Mouse (Mus musculus): ENCODE measurements around the gene Gm45521. TPM values are rescaled to one million over a fixed set of nuclear protein-coding genes. Genes with fewer than 3 reads are reported as not detected.
A peak's percentile ranks its signal among the peaks of the same experiment; 100 is the strongest.

The Gm45521 gene
- total and polyA plus RNA-seq, 2 experiments from 2014 or later: 0.23 TPM; not detected in 1

DNA sequence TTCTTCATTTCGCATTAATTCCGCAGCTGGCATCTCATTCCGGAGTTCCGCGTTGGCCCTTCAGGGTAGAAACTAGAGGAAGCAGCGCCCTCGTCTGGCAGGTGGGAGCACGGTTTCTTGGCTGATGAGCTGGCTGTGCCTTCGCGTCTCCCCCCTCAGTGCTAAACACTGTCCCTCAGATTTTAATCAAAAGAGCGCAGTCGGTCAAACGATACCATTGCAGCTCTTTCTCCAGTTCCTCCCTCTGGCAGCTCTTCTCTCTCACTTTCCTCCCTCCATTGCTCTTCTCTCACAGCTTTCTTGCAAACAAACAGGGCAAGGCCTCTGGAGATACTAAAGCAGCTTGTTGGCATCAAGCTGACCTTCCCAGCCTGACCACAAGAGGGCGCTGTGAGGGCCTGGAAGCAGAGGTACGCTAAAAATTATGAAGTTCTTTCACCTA is 40.2 kb downstream of the Gm45521 start:
- no peak overlapping the region for H3K27ac ChIP-seq
- H3K27me3 ChIP-seq (ENCODE audit: insufficient read depth, low read length): peaks cover 8% of the 10 kb centered on the region; the same call in 1 of the 2 replicates
- ATAC-seq (peak; percentile 84), DNase-seq (ENCODE audit: low spot score) (peak; percentile 95)
- 0 out of 2 replicates have a peak overlapping the region, but pooled peaks have one; percentile 6 for H3K9ac ChIP-seq (replicated peaks; ENCODE audit: low read length)
- 0 out of 2 replicates have a peak overlapping the region, but pooled peaks have one; percentile 10 for H3K4me3 ChIP-seq (ENCODE audit: low read length)
- H3K36me3 ChIP-seq (ENCODE audit: insufficient read depth, low read length): no peaks in the 10 kb centered on the region
- 0 out of 2 replicates have a peak, but pooled peaks cover 3% of the 10 kb centered on the region for H3K4me1 ChIP-seq (ENCODE audit: insufficient read depth, low read length)
- WGBS: 3% methylated on average over 15 of the region's 15 CpGs
- no peaks in the 10 kb centered on the region for H3K9me3 ChIP-seq (ENCODE audit: low read length)
- peak overlapping the region; percentile 48 for H3K4me2 ChIP-seq (ENCODE audit: low read depth, low read length)
- peak; percentile 86 for TF ChIP-seq CTCF (IDR thresholded peaks at IDR 0.05; ENCODE audit: low read depth)

GRCm38 (mm10) chr14:7999030-7999429 is 41.9 kb downstream of the Gm45521 start:
- Histone ChIP-seq H3K4me3 (ENCODE audit: low read length) (no peak overlapping the region), H3K36me3 (ENCODE audit: insufficient read depth, low read length) (no peaks in the 10 kb centered on the region), H3K27ac (no peak overlapping the region), H3K9ac (replicated peaks; ENCODE audit: low read length) (no peak overlapping the region), H3K4me1 (ENCODE audit: insufficient read depth, low read length) (0 out of 2 replicates have a peak, but pooled peaks cover 3% of the 10 kb centered on the region), H3K9me3 (ENCODE audit: low read length) (no peaks in the 10 kb centered on the region), H3K4me2 (ENCODE audit: low read depth, low read length) (no peak overlapping the region), H3K27me3 (ENCODE audit: insufficient read depth, low read length) (peaks cover 8% of the 10 kb centered on the region; the same call in 1 of the 2 replicates)
- WGBS: 84% methylated on average over 3 of the region's 3 CpGs
- ATAC-seq (no peak), DNase-seq (ENCODE audit: low spot score) (no peak)
- TF ChIP-seq CTCF (IDR thresholded peaks at IDR 0.05; ENCODE audit: low read depth): no peak

DNA sequence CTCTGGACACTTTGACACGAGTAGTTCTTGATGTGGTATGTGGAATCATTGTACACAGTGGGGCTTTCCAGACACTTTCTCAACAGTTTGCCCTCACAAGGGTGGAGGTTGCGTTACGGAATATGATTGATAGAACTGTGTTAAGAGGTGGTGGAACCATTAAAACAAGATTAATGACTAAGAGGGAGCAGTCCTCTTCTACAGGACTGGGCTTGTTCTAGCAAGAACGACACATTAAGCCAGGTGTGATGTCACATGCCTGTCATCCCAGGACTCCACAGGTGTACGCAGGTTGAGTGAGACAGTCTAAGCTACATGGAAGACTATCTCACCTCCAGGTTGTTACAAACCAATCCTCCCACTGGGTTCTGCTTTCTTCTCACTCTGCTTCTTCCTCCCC is 42.3 kb downstream of the Gm45521 start:
- Histone ChIP-seq H3K36me3 (ENCODE audit: insufficient read depth, low read length) (no peaks in the 10 kb centered on the region), H3K4me1 (ENCODE audit: insufficient read depth, low read length) (0 out of 2 replicates have a peak, but pooled peaks cover 5% of the 10 kb centered on the region), H3K27ac (no peak overlapping the region), H3K27me3 (ENCODE audit: insufficient read depth, low read length) (peaks cover 8% of the 10 kb centered on the region; the same call in 1 of the 2 replicates), H3K4me2 (ENCODE audit: low read depth, low read length) (no peak overlapping the region), H3K4me3 (ENCODE audit: low read length) (no peak overlapping the region), H3K9me3 (ENCODE audit: low read length) (no peaks in the 10 kb centered on the region), H3K9ac (replicated peaks; ENCODE audit: low read length) (no peak overlapping the region)
- WGBS: 82% methylated on average over 5 of the region's 5 CpGs
- ATAC-seq (no peak), DNase-seq (ENCODE audit: low spot score) (no peak)
- TF ChIP-seq CTCF (IDR thresholded peaks at IDR 0.05; ENCODE audit: low read depth): no peak

DNA sequence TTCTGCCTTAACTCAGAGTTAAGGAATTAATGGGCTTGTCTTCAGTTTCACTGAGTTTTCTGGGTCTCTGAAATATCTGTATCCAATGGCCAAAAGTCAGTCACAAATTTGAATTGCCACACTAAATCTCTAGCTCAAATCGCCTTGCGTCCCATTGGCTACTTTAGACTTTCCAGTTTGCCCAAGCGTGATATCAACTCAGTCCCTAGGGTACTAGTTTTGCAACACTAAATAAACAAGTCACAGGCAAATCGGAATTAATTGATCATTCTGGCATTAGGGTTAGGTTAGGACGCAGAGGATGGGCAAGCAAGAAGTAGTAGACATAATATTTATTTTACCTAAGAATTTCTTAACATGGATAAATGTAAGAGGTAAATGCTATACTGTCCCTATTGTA is 43.2 kb downstream of the Gm45521 start:
- TF ChIP-seq CTCF (IDR thresholded peaks at IDR 0.05; ENCODE audit: low read depth): no peak
- H3K27me3 ChIP-seq (ENCODE audit: insufficient read depth, low read length): peaks cover 8% of the 10 kb centered on the region; the same call in 1 of the 2 replicates
- H3K9me3 ChIP-seq (ENCODE audit: low read length): no peaks in the 10 kb centered on the region
- 90% methylated on average over 5 of the region's 5 CpGs for WGBS
- 0 out of 2 replicates have a peak, but pooled peaks cover 6% of the 10 kb centered on the region for H3K4me1 ChIP-seq (ENCODE audit: insufficient read depth, low read length)
- H3K4me2 ChIP-seq (ENCODE audit: low read depth, low read length): no peak overlapping the region
- no peak for ATAC-seq
- no peak overlapping the region for H3K9ac ChIP-seq (replicated peaks; ENCODE audit: low read length)
- no peak for DNase-seq (ENCODE audit: low spot score)
- H3K27ac ChIP-seq: no peak overlapping the region
- H3K36me3 ChIP-seq (ENCODE audit: insufficient read depth, low read length): no peaks in the 10 kb centered on the region
- no peak overlapping the region for H3K4me3 ChIP-seq (ENCODE audit: low read length)

- no peak overlapping the region for H3K4me2 ChIP-seq (ENCODE audit: low read depth, low read length)
- no peak for TF ChIP-seq CTCF (IDR thresholded peaks at IDR 0.05; ENCODE audit: low read depth)
- 25% methylated on average over 17 of the region's 17 CpGs for WGBS
- 0 out of 2 replicates have a peak, but pooled peaks cover 6% of the 10 kb centered on the region for H3K4me1 ChIP-seq (ENCODE audit: insufficient read depth, low read length)
- H3K27me3 ChIP-seq (ENCODE audit: insufficient read depth, low read length): peaks cover 8% of the 10 kb centered on the region; the same call in 1 of the 2 replicates
- no peak overlapping the region for H3K4me3 ChIP-seq (ENCODE audit: low read length)
- no peak overlapping the region for H3K9ac ChIP-seq (replicated peaks; ENCODE audit: low read length)
- H3K36me3 ChIP-seq (ENCODE audit: insufficient read depth, low read length): no peaks in the 10 kb centered on the region
- no peaks in the 10 kb centered on the region for H3K9me3 ChIP-seq (ENCODE audit: low read length)
- DNase-seq (ENCODE audit: low spot score): no peak
- H3K27ac ChIP-seq: no peak overlapping the region
- ATAC-seq: no peak
Observed at GRCm38 (mm10) chr14:8000831-8001685, 44.0 kb downstream of the Gm45521 start.

GRCm38 (mm10) chr14:8002432-8003092 is 45.5 kb downstream of the Gm45521 start, which contains the start of gene Abhd6:
Abhd6 (plus strand) TSS chr14:8002902.
- peak within 1 kb of the TSS; percentile 74 for H3K27ac ChIP-seq
- H3K36me3 ChIP-seq (ENCODE audit: insufficient read depth, low read length): no peaks in the 10 kb centered on the region
- WGBS: 2% methylated on average over 36 of the region's 38 CpGs
- no peaks in the 10 kb centered on the region for H3K9me3 ChIP-seq (ENCODE audit: low read length)
- TF ChIP-seq CTCF (IDR thresholded peaks at IDR 0.05; ENCODE audit: low read depth): 0 out of 2 replicates have a peak, but pooled peaks have one; percentile 5
- 0 out of 2 replicates have a peak, but pooled peaks cover 3% of the 10 kb centered on the region for H3K4me1 ChIP-seq (ENCODE audit: insufficient read depth, low read length)
- H3K9ac ChIP-seq (replicated peaks; ENCODE audit: low read length): peak within 1 kb of the TSS; percentile 52
- ATAC-seq: peak; percentile 92
- H3K4me3 ChIP-seq (ENCODE audit: low read length): peak within 1 kb of the TSS; percentile 63
- H3K4me2 ChIP-seq (ENCODE audit: low read depth, low read length): peak within 1 kb of the TSS; percentile 69
- peaks cover 8% of the 10 kb centered on the region; the same call in 1 of the 2 replicates for H3K27me3 ChIP-seq (ENCODE audit: insufficient read depth, low read length)
- DNase-seq (ENCODE audit: low spot score): peak; percentile 93

Data from hindbrain, postnatal 0 days (tissue).